Mouse (Mus musculus) brain, embryonic 14.5 days (tissue): ENCODE results near the gene Stk11.

Source experiments
- CTCF ChIP-seq: fragments of 200-500 bp; IDR thresholded peaks from 2 replicates; pipeline ENCODE4 v1.5.1; 2012; ENCODE audit warnings: inconsistent platforms, mild to moderate bottlenecking, moderate library complexity, borderline replicate concordance; ENCODE audit not compliant: insufficient read depth, insufficient read length; ENCODE audit errors: extremely low read depth
- POLR2A ChIP-seq: fragments of 200-500 bp; IDR thresholded peaks from 2 replicates; pipeline ENCODE4 v1.6.1; 2012; ENCODE audit warnings: mild to moderate bottlenecking, inconsistent platforms, borderline replicate concordance; ENCODE audit not compliant: poor library complexity, insufficient read depth, insufficient read length, severe bottlenecking; ENCODE audit errors: extremely low read depth

DNA sequence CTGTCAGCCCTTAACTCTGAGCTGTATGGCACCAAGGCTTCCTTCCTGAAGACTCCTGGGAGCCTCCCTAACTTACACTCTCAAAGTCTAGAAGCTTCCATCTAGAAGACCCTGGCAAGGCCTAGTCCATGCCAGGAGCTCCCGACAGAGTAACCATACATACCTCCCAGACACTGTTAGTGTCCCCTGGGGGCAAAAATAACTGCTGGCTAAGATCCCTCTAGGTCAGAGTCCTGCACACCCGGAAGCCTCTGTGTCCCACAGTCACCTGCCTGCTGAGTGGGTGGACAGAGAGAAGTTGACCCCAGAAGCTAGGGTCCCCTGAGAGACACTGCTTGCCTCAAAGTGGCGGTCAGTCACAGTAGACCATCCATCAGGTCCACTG lies 44.1 kb upstream of the Stk11 start:
- no peak for TF ChIP-seq CTCF
- no peak for TF ChIP-seq POLR2A
